Mouse (Mus musculus) mouse trophoblast stem cell (cell line): ENCODE data around the gene Pgghg.
"Not testable (repeated sequence)": the region's sequence is repeated elsewhere in the genome, so short reads cannot be mapped to it uniquely, and the experiment has no call there.

Source experiments
- in situ Hi-C, 2 experiments: fragments of 300-500 bp; cut with MseI, MboI; formaldehyde crosslinking; loops; 2 replicates in 1 of 2; 3 replicates in 1 of 2; pipeline ENCODE4 v1.15.1; 2025

Gene Pgghg

DNA sequence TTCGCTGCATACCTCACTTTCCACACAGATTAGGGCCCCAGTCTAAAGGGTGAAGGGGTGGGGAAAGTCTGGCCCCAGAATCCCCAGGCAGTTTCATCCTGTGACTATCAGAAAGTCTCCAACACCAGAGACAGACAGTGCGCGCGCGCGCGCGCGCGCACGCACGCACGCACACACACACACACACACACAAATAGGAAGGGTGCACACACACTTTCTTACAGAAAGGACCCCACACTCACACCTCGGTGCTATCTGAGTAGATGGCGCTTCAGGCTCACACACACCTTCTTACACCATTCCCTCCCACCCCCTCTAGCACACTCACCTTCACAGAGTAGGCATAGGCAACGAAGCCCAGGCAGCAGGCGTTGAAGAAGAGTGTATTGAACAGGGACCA lies 14.2 kb downstream of the Pgghg start:
- in situ Hi-C loops: loop anchor here (5.0 kb wide), 2 partner anchors 87 to 92 kb away; no protein-coding TSS in a partner anchor

- in situ Hi-C loops: loop anchor here (5.0 kb wide), 2 partner anchors 86 to 91 kb away; no protein-coding TSS in a partner anchor
Measured at GRCm38 (mm10) chr7:140955758-140956555, 14.8 kb downstream of the Pgghg start, which contains the start of the genes Gm45717 and Ifitm2. Gene Gm45717, minus strand, starts transcription at chr7:140955937. Gene Ifitm2, minus strand, starts transcription at chr7:140955987.

GRCm38 (mm10) chr7:140956556-140956869 lies 15.3 kb downstream of the Pgghg start:
- in situ Hi-C loops: loop anchor here (5.0 kb wide), 2 partner anchors 86 to 91 kb away; no protein-coding TSS in a partner anchor

DNA sequence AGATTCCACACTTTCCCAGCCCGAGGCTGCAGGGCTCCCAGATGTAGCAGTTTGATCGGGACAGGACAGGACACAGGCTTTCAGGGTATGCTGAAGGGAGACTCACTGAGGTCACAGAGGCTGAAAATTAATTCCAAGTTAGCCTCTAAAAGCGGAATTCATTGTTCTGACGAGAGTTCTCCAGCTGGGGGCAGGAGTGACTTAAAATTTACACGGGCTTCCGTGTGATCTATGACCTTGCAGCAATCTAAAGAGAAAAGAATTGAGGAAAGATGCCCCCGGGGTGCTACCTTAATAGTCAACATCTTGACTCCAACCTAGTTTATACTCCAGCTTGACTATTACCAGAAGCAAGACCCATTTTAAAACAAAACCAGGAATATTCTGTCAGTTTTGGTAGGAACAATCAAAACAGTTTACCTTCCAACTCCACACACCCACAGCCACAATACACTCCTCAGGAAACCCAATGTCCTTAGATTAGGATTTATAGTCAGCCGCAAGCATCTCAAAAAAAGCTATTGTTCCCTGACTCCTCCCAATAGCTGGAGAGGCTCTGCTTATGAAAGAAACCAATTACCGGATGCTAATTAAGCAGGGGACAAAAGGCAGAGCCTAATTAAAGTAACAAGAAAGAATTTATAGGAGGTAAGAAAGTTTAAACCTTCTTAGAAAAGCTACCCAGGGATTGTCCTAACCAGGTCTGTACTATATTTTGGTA lies 18.1 kb downstream of the Pgghg start:
- in situ Hi-C loops: loop anchor here (5.0 kb wide), 2 partner anchors 83 to 88 kb away; no protein-coding TSS in a partner anchor

DNA sequence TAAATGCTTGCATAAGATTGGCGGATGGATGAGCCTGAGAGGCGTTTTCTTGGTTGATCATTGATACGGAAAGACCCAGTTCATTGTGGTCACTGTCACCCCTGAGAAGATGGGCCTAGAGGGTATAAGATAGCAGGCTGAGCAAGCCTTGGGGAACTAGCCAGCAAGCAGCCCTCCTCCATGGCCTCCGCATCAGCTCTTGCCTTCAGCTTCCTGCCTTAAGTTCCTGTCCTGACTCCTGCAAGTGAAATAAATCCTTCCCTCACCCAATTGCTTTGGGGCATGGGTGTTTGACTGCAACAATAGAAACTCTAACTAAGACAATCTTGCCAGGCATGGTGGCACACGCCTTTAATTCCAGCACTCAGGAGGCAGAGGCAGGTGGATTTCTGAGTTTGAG lies 18.8 kb downstream of the Pgghg start:
- in situ Hi-C loops: no loop called here

DNA sequence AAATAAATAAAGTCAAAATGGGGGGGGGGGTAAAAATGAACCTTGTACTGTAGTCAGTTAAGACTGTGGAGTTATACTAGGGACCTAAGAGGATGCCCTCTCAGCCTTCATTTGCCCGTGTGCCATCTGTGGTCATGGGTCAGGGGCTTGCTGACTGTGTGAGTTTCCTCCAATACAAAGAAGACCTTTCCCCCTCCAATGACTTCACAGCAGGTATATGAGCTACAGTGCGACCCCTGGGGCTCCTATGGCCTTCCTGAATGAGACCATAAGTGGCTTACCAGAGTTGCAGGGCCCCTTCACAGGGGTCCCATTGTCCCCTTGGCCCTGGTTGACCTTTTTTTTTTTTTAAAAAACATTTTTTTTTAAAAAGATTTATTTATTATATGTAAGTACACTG lies 20.2 kb downstream of the Pgghg start:
- in situ Hi-C loops: no loop called here

- in situ Hi-C loops: no loop called here
Measured at GRCm38 (mm10) chr7:140962733-140963132, 21.5 kb downstream of the Pgghg start.

GRCm38 (mm10) chr7:140966921-140967320 lies 25.7 kb downstream of the Pgghg start, which contains the start of gene Ifitm1:
Gene Ifitm1, plus strand, starts transcription at chr7:140967221.
- in situ Hi-C loops: no loop called here

GRCm38 (mm10) chr7:140967862-140968591 lies 26.8 kb downstream of the Pgghg start:
- in situ Hi-C loops: no loop called here

GRCm38 (mm10) chr7:140968710-140969109 lies 27.5 kb downstream of the Pgghg start:
- in situ Hi-C loops: not testable (repeated sequence)

GRCm38 (mm10) chr7:140970931-140971330 lies 29.7 kb downstream of the Pgghg start:
- in situ Hi-C loops: no loop called here

- in situ Hi-C loops: no loop called here
Measured at GRCm38 (mm10) chr7:140971479-140972171, 30.4 kb downstream of the Pgghg start.

- in situ Hi-C loops: no loop called here
Measured at GRCm38 (mm10) chr7:140973396-140974165, 32.4 kb downstream of the Pgghg start.

DNA sequence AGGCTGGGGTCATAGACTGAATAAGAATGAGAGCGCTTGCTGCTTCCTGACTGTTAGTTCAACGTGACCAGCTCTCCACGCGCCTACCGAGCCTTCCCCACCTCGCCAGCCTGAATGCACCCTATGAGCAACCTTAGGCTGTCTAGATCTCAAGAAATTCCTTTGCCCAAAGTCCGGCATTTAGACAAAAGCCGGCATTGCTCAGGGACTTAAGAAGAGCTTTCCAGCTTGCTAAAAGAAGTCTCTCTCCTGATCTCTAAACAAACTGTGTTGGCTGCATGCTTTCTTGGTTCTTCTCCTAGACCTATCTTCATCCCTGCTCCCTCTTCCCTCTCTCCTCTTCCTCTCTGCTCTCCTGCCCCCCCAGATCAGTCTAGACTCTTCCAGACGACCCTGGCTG lies 33.7 kb downstream of the Pgghg start:
- in situ Hi-C loops: no loop called here

GRCm38 (mm10) chr7:140975465-140975864 lies 34.3 kb downstream of the Pgghg start:
- in situ Hi-C loops: no loop called here

- in situ Hi-C loops: not testable (repeated sequence)
Measured at GRCm38 (mm10) chr7:140976720-140977119, 35.5 kb downstream of the Pgghg start.

GRCm38 (mm10) chr7:140981704-140982103 lies 40.5 kb downstream of the Pgghg start:
- in situ Hi-C loops: no loop called here

DNA sequence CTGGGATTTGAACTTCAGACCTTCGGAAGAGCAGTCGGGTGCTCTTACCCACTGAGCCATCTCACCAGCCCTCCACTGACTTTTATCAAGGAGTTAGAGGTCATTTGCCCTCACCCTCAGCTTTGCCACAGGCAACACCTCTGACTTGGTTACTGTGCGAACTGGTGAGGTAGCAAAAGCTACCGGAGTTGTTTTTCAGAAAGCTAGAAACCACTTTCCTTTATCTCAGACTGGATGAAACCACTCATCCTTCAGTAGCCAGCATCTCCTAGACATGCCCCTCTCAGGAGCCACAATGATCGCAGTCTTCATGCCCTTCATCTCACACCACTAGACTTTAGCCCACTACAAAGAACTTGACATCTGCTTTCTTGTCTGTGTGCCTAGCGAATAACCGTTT lies 41.8 kb downstream of the Pgghg start:
- in situ Hi-C loops: no loop called here

GRCm38 (mm10) chr7:140987182-140988138 lies 46.3 kb downstream of the Pgghg start:
- in situ Hi-C loops: no loop called here
